Mouse (Mus musculus) CH12.LX (cell line): ENCODE results near the gene Mta1. TPM values are rescaled to one million over a fixed set of nuclear protein-coding genes. Genes with fewer than 3 reads are reported as not detected.

Experiments used
- DNase-seq: peaks from one replicate; pipeline ENCODE4 v3.0.0-alpha.2; 2013; ENCODE audit errors: extremely low read depth
- H3K27ac ChIP-seq: 2 replicates; pipeline ENCODE4 v1.5.1; 2012; ENCODE audit warnings: low read depth, mild to moderate bottlenecking, control low read depth, moderate library complexity; ENCODE audit not compliant: insufficient read depth
- H3K27me3 ChIP-seq: replicated peaks from 2 replicates; pipeline ENCODE3; 2012; ENCODE audit warnings: inconsistent platforms
- H3K36me3 ChIP-seq, 2 experiments: replicated peaks in 1 of 2; 2 replicates each; pipeline versions ENCODE3 to v1.6.1; 2012; ENCODE audit warnings: inconsistent platforms in 1 of 2, low read length in 1 of 2, mild to moderate bottlenecking in 1 of 2, mixed read lengths in 1 of 2, moderate library complexity in 1 of 2; ENCODE audit not compliant: control insufficient read depth in 1 of 2, insufficient read depth in 1 of 2
- H3K4me1 ChIP-seq, 2 experiments: 2 replicates each; pipeline ENCODE4 v1.6.1; 2012; ENCODE audit warnings: inconsistent platforms in 1 of 2, moderate library complexity in 1 of 2; ENCODE audit not compliant: insufficient read depth in 2 of 2, control insufficient read depth in 1 of 2
- H3K4me2 ChIP-seq: 2 replicates; pipeline ENCODE4 v1.6.1; 2012; ENCODE audit warnings: low read depth, mild to moderate bottlenecking, control low read depth; ENCODE audit not compliant: poor library complexity, insufficient read depth, severe bottlenecking
- H3K4me3 ChIP-seq, 3 experiments: fragments of 150-350 bp in 1 of 3; sonication (generic) in 1 of 3; replicated peaks in 1 of 3; 2 replicates each; pipeline versions ENCODE3 to v1.5.1; 2011 to 2012; ENCODE audit warnings: low read depth in 2 of 3, low read length in 2 of 3, mild to moderate bottlenecking in 2 of 3, moderate library complexity in 2 of 3, control low read depth in 1 of 3, improper control_type of control experiment in 1 of 3, inconsistent platforms in 1 of 3, mixed read lengths in 1 of 3; ENCODE audit not compliant: poor library complexity in 1 of 3
- H3K79me2 ChIP-seq: replicated peaks from 2 replicates; pipeline ENCODE4 v1.6.1; 2012; ENCODE audit warnings: mild to moderate bottlenecking, moderate library complexity; ENCODE audit not compliant: control insufficient read depth, poor library complexity, insufficient read depth, severe bottlenecking; ENCODE audit errors: extremely low read depth
- H3K9ac ChIP-seq: 2 replicates; pipeline ENCODE4 v1.6.1; 2012; ENCODE audit warnings: low read depth, mild to moderate bottlenecking, control low read depth, moderate library complexity; ENCODE audit not compliant: insufficient read depth
- H3K9me3 ChIP-seq: replicated peaks from 2 replicates; pipeline ENCODE3; 2012; ENCODE audit warnings: low read length, inconsistent platforms, mixed read lengths
- BHLHE40 ChIP-seq: IDR thresholded peaks from 2 replicates; pipeline ENCODE4 v1.6.1; 2011; ENCODE audit warnings: mild to moderate bottlenecking, low read depth, low read length, improper control_type of control experiment
- CHD2 ChIP-seq: IDR thresholded peaks from 2 replicates; pipeline ENCODE4 v1.6.1; 2011; ENCODE audit warnings: low read length, improper control_type of control experiment
- CTCF ChIP-seq, 2 experiments: IDR thresholded peaks in 1 of 2; conservative IDR thresholded peaks in 1 of 2; 2 replicates each; pipeline ENCODE4 v1.5.1; 2011 to 2012; ENCODE audit warnings: low read depth in 2 of 2, low read length in 2 of 2, improper control_type of control experiment in 1 of 2, inconsistent platforms in 1 of 2, mild to moderate bottlenecking in 1 of 2, moderate library complexity in 1 of 2
- EP300 ChIP-seq: IDR thresholded peaks from 2 replicates; pipeline ENCODE4 v1.6.1; 2011; ENCODE audit warnings: low read length, improper control_type of control experiment
- ETS1 ChIP-seq: conservative IDR thresholded peaks from 2 replicates; pipeline ENCODE4 v1.6.1; 2012; ENCODE audit warnings: low read depth, mild to moderate bottlenecking, inconsistent platforms, low read length, improper control_type of control experiment, moderate library complexity
- GABPA ChIP-seq: IDR thresholded peaks from 2 replicates; pipeline ENCODE4 v1.6.1; 2012; ENCODE audit warnings: low read depth, low read length, improper control_type of control experiment, inconsistent platforms; ENCODE audit not compliant: insufficient replicate concordance
- HCFC1 ChIP-seq: IDR thresholded peaks from 2 replicates; pipeline ENCODE4 v1.6.1; 2012; ENCODE audit warnings: low read depth, mild to moderate bottlenecking, inconsistent platforms, low read length, improper control_type of control experiment
- IRF4 ChIP-seq: IDR thresholded peaks from 2 replicates; pipeline ENCODE4 v1.6.1; 2014; ENCODE audit warnings: low read depth, mild to moderate bottlenecking, inconsistent platforms, low read length, improper control_type of control experiment
- JUN ChIP-seq: IDR thresholded peaks from 2 replicates; pipeline ENCODE4 v1.6.1; 2011; ENCODE audit warnings: low read depth, mild to moderate bottlenecking, low read length, improper control_type of control experiment, moderate library complexity; ENCODE audit not compliant: insufficient read depth
- JUND ChIP-seq: conservative IDR thresholded peaks from 2 replicates; pipeline ENCODE4 v1.6.1; 2011; ENCODE audit warnings: low read depth, low read length, improper control_type of control experiment
- KAT2A ChIP-seq: IDR thresholded peaks from 2 replicates; pipeline ENCODE4 v1.6.1; 2012; ENCODE audit warnings: low read length, improper control_type of control experiment, inconsistent platforms; ENCODE audit not compliant: insufficient replicate concordance
- MAFK ChIP-seq: IDR thresholded peaks from 2 replicates; pipeline ENCODE4 v1.6.1; 2011; ENCODE audit warnings: low read length, improper control_type of control experiment; ENCODE audit not compliant: insufficient replicate concordance
- MAX ChIP-seq: IDR thresholded peaks from 2 replicates; pipeline ENCODE4 v1.6.1; 2011; ENCODE audit warnings: low read length, improper control_type of control experiment
- MAZ ChIP-seq: IDR thresholded peaks from 2 replicates; pipeline ENCODE4 v1.6.1; 2012; ENCODE audit warnings: low read depth, mild to moderate bottlenecking, inconsistent platforms, low read length, improper control_type of control experiment, moderate library complexity
- MEF2A ChIP-seq: IDR thresholded peaks from 2 replicates; pipeline ENCODE4 v1.6.1; 2014; ENCODE audit warnings: low read depth, mild to moderate bottlenecking, inconsistent platforms, low read length, improper control_type of control experiment, borderline replicate concordance
- MXI1 ChIP-seq: IDR thresholded peaks from 2 replicates; pipeline ENCODE4 v1.6.1; 2011; ENCODE audit warnings: mild to moderate bottlenecking, low read depth, low read length, improper control_type of control experiment
- NELFE ChIP-seq: IDR thresholded peaks from 2 replicates; pipeline ENCODE4 v1.6.1; 2011; ENCODE audit warnings: low read depth, low read length, improper control_type of control experiment
- PAX5 ChIP-seq: IDR thresholded peaks from 2 replicates; pipeline ENCODE4 v1.6.1; 2012; ENCODE audit warnings: low read length, inconsistent platforms, mixed read lengths
- POLR2A ChIP-seq: IDR thresholded peaks from 2 replicates; pipeline ENCODE4 v1.6.1; 2011; ENCODE audit warnings: low read depth, mild to moderate bottlenecking, improper control_type of control experiment, low read length
- POLR2AphosphoS2 ChIP-seq: IDR thresholded peaks from 2 replicates; pipeline ENCODE4 v1.6.1; 2011; ENCODE audit warnings: low read depth, low read length, improper control_type of control experiment
- RAD21 ChIP-seq: IDR thresholded peaks from 2 replicates; pipeline ENCODE4 v1.6.1; 2011; ENCODE audit warnings: low read depth, mild to moderate bottlenecking, low read length, improper control_type of control experiment, moderate library complexity
- RCOR1 ChIP-seq: conservative IDR thresholded peaks from 2 replicates; pipeline ENCODE4 v1.6.1; 2012; ENCODE audit warnings: low read depth, mild to moderate bottlenecking, inconsistent platforms, low read length, improper control_type of control experiment
- SMC3 ChIP-seq: IDR thresholded peaks from 2 replicates; pipeline ENCODE4 v1.6.1; 2011; ENCODE audit warnings: low read depth, low read length, improper control_type of control experiment
- TBP ChIP-seq: conservative IDR thresholded peaks from 2 replicates; pipeline ENCODE4 v1.6.1; 2011; ENCODE audit warnings: low read depth, low read length, improper control_type of control experiment
- UBTF ChIP-seq: IDR thresholded peaks from 2 replicates; pipeline ENCODE4 v1.6.1; 2012; ENCODE audit warnings: low read depth, mild to moderate bottlenecking, inconsistent platforms, low read length, improper control_type of control experiment, moderate library complexity
- USF2 ChIP-seq: conservative IDR thresholded peaks from 2 replicates; pipeline ENCODE4 v1.6.1; 2011; ENCODE audit warnings: low read depth, low read length, improper control_type of control experiment
- ZC3H11A ChIP-seq: IDR thresholded peaks from 2 replicates; pipeline ENCODE4 v1.6.1; 2012; ENCODE audit warnings: low read depth, mild to moderate bottlenecking, inconsistent platforms, low read length, improper control_type of control experiment
- ZKSCAN1 ChIP-seq: IDR thresholded peaks from 2 replicates; pipeline ENCODE4 v1.6.1; 2012; ENCODE audit warnings: low read depth, inconsistent platforms, low read length, improper control_type of control experiment, borderline replicate concordance
- ZMIZ1 ChIP-seq: IDR thresholded peaks from 2 replicates; pipeline ENCODE4 v1.6.1; 2012; ENCODE audit warnings: low read depth, mild to moderate bottlenecking, inconsistent platforms, low read length, improper control_type of control experiment
- ZNF384 ChIP-seq: IDR thresholded peaks from 2 replicates; pipeline ENCODE4 v1.6.1; 2012; ENCODE audit warnings: low read depth, low read length, improper control_type of control experiment, inconsistent platforms
- dilution Hi-C: fragments of 300-500 bp; cut with MboI; formaldehyde crosslinking; loops from 2 replicates; pipeline ENCODE4 v1.14.3; 2020; ENCODE audit warnings: low sequenced_read_pairs; ENCODE audit not compliant: extremely low pct_unique_long_range_greater_than_20kb, extremely low pct_ligation_motif_present
- in situ Hi-C: fragments of 300-500 bp; cut with MboI; formaldehyde crosslinking; loops from 3 replicates; pipeline ENCODE4 v1.14.3; 2019; ENCODE audit warnings: low sequenced_read_pairs, low pct_ligation_motif_present, low pct_unique_long_range_greater_than_20kb, mixed read lengths
- polyA plus RNA-seq: library from polyadenylated mRNA; unstranded; fragments of >175 nt; gene quantifications from 2 replicates; pipeline ENCODE4 v1.2.1, GENCODE M21; 2012; ENCODE audit warnings: low read depth; ENCODE audit not compliant: insufficient read length
- total RNA-seq, 2 experiments: library from RNA; depleted of rRNA; stranded (reverse); fragments of 300-350 nt in 1 of 2; fragments of >200 nt in 1 of 2; gene quantifications; 2 replicates each; pipeline ENCODE4 v1.2.3; 2012 to 2014

Mta1 gene
- total and polyA plus RNA-seq, 3 experiments: 11.5 to 76.7 (median 39.4) TPM

DNA sequence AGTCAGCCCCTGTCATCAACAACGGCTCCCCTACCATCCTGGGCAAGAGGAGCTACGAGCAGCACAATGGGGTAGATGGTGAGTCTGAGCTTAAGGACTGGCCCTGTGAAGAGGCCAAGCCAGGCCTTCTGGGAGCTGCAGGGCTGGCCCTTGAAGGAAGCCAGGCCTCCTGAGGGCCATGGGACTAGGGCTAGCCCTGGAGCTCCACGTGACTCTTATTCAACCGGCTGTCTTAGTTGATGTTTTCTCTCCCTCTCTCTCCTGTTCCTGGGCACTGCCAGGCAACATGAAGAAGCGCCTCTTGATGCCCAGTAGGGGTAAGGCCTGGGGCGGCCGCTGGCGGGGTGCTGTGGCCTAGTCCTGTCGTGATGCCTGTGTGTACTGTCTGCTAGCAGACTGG, 35.2 kb downstream of the Mta1 start:
- Histone ChIP-seq H3K4me2 (no peak overlapping the region), H3K27me3 (no peaks in the 10 kb centered on the region), H3K79me2 (no peaks in the 10 kb centered on the region), H3K4me3 (no peak overlapping the region), H3K9me3 (no peaks in the 10 kb centered on the region), H3K9ac (no peak overlapping the region), H3K4me1 (no peaks in the 10 kb centered on the region)
- no peak for DNase-seq
- in situ Hi-C loops (no loop called here), dilution Hi-C loops (no loop called here)
- no peak for TF ChIP-seq TBP
- TF ChIP-seq MEF2A: no peak
- no peak for TF ChIP-seq MXI1
- no peak for TF ChIP-seq RCOR1
- no peak for TF ChIP-seq MAX
- TF ChIP-seq NELFE: no peak
- no peak for TF ChIP-seq CTCF (conservative IDR thresholded peaks at IDR 0.05 in 1 of 2, IDR thresholded peaks at IDR 0.05 in 1 of 2; ENCODE audit: low read depth in 2 of 2, low read length in 2 of 2)
- TF ChIP-seq JUND: no peak
- TF ChIP-seq POLR2A: no peak
- no peak for TF ChIP-seq ETS1
- TF ChIP-seq EP300: no peak
- no peak for TF ChIP-seq RAD21
- no peak for TF ChIP-seq BHLHE40
- no peak for TF ChIP-seq MAFK
- TF ChIP-seq, all 38 proteins: peak for 0
- no peak overlapping the region for H3K27ac ChIP-seq
- H3K36me3 ChIP-seq: peaks cover 93 to 100% of the 10 kb centered on the region in 2 experiments

DNA sequence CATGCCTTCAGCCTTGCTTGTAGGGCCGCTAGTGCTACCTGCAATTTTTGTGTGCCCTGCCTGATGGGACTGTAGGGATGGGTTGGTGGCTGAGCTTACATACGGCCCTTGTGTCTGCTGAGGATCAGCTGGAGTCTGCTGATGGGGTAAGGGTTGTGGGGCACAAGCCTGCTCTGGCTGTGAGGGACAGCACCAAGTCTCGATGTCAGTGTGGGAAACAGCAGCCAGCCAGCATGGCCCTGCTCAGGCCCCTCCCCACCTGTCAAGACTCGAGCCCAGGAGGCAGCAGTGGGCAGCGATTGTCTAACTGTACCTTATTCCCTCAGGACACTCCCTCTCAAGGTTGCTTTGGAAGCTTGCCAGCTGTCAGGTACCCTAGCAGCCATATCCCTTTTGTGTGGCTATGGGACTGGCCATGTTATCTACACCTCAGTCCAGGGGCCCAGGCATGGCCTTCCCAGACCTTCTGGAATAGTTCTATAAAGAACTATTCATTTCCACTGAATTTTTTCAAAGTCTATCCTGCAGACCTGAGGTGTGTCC, 35.9 kb downstream of the Mta1 start:
- H3K4me3 ChIP-seq: no peak overlapping the region
- H3K9me3 ChIP-seq: no peaks in the 10 kb centered on the region
- H3K36me3 ChIP-seq: peaks cover 92 to 100% of the 10 kb centered on the region in 2 experiments
- no peaks in the 10 kb centered on the region for H3K79me2 ChIP-seq
- no peaks in the 10 kb centered on the region for H3K4me1 ChIP-seq
- H3K27ac ChIP-seq: no peak overlapping the region
- no peak for DNase-seq
- in situ Hi-C loops: no loop called here
- no peak for TF ChIP-seq ZC3H11A
- no peak for TF ChIP-seq HCFC1
- TF ChIP-seq IRF4: no peak
- no peak for TF ChIP-seq USF2
- no peak for TF ChIP-seq PAX5
- TF ChIP-seq JUN: no peak
- TF ChIP-seq KAT2A: no peak
- no peak for TF ChIP-seq UBTF
- no peak for TF ChIP-seq RAD21
- TF ChIP-seq ZMIZ1: no peak
- TF ChIP-seq GABPA: no peak
- no peak for TF ChIP-seq MAFK
- no peak for TF ChIP-seq BHLHE40
- no peak for TF ChIP-seq SMC3
- TF ChIP-seq EP300: no peak
- TF ChIP-seq CHD2: no peak
- no peak for TF ChIP-seq ZKSCAN1
- TF ChIP-seq POLR2AphosphoS2: no peak
- TF ChIP-seq MAZ: no peak
- TF ChIP-seq ZNF384: no peak
- no peak overlapping the region for H3K4me2 ChIP-seq
- H3K9ac ChIP-seq: no peak overlapping the region
- H3K27me3 ChIP-seq: no peaks in the 10 kb centered on the region
- dilution Hi-C loops: no loop called here
